Mouse (Mus musculus): ENCODE results near the gene Tex47. TPM values are rescaled to one million over a fixed set of nuclear protein-coding genes. Genes with fewer than 3 reads are reported as not detected.

The Tex47 gene
- not detected in 2 replicates for polyA plus RNA-seq (2012; ENCODE audit: insufficient read depth, insufficient read length, missing spikeins)

DNA sequence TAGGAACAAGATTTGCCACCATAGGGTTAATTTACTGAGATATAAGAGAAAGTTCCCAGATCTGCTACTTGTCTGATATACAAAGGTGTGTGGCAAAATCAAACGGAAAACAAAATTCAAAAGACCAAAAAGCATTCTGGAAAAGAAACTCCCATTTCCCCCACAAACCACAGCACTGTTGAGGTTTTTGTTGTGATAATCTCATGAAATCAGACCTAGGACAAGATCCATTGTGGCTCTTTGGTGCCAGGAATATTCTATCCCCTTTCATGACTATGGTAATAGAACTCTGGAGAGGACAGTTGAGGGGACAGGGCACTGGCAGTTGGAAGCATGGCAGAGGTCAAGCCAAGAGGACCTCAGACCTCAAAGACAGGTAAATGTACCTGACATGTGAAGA is at the start of gene Tex47:
Tex47 (plus strand) TSS at position 301 of the 400 bp plus-strand sequence.
- no peak within 1 kb of the TSS for H3K27ac ChIP-seq (replicated peaks; ENCODE audit: low read depth, low read length)
- no peaks in the 10 kb centered on the region for H3K4me1 ChIP-seq (ENCODE audit: control insufficient read depth, insufficient read depth, insufficient read length, low read length)
- H3K4me3 ChIP-seq (ENCODE audit: insufficient read depth, low read depth, low read length): no peak within 1 kb of the TSS

DNA sequence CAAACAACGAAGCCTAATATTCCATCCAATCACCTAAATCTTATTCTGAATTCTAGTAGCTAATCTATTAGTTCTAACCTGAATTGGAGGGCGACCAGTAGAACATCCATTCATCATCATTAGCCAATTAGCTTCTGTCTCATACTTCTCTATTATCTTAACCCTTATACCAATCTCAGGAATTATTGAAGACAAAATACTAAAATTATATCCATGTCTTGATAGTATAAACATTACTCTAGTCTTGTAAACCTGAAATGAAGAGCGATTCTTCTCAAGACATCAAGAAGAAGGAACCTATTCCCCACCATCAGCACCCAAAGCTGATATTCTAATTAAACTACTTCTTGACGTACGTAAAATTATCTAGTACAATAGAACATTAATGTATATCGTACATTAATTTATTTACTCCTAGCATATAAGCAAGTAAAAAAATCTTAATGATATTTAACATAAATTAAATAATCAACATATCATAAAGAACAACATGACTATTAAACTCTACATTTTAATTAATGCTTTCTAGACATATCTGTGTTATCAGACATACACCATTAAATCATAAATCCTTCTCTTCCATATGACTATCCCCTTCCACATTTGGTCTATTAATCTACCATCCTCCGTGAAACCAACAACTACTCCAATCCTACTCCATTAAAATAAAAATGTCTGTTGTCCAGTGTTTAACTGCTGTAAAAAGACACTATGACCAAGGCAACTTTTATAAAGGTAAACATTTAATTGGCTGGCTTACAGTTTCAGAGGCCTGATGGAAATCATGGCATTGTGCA is 27.1 kb upstream of the Tex47 start:
- Histone ChIP-seq H3K4me3 (ENCODE audit: insufficient read depth, low read depth, low read length) (no peak overlapping the region), H3K27ac (replicated peaks; ENCODE audit: low read depth, low read length) (no peak overlapping the region), H3K4me1 (ENCODE audit: control insufficient read depth, insufficient read depth, insufficient read length, low read length) (no peaks in the 10 kb centered on the region)

DNA sequence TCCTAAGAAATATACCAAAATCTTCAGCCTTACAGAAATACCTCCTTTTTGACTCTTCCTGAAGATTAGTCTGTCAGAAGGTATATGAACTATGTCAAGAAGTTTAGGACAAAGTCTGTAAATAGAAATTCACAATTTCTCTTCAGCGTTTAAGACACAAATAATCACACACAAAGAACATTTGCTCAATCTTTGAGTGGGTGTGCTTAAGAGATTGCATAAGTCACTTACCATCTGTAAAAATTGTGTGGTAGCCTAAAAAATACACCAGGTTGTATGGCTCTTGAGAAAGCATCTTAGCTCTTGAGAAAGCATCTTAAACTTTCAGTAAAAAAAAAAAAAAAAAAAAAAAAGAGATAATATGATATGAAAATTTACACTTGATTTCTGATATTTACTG is 19.6 kb upstream of the Tex47 start:
- Histone ChIP-seq H3K4me1 (ENCODE audit: control insufficient read depth, insufficient read depth, insufficient read length, low read length) (no peaks in the 10 kb centered on the region), H3K4me3 (ENCODE audit: insufficient read depth, low read depth, low read length) (no peak overlapping the region), H3K27ac (replicated peaks; ENCODE audit: low read depth, low read length) (no peak overlapping the region)

DNA sequence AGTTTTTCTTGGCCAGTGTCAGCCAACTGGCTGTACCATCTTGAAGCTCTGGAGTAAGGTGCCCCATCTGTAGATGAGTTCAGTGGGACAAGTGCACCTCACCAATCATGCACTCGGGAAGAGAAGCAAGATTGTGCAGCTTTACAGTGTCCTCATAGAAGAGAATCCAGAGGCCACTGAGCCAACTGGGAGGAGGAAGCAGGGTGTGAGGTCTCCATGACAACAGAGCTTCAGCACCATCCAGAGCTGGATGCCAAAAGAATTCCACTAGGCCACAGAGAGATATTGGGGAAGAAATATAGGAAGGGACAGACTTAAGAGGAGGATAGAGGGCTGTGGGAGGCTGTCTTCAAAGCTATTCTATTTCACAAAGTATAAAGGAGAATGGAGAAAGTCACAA is 950 bp upstream of the Tex47 start:
- H3K27ac ChIP-seq (replicated peaks; ENCODE audit: low read depth, low read length): no peak overlapping the region
- H3K4me1 ChIP-seq (ENCODE audit: control insufficient read depth, insufficient read depth, insufficient read length, low read length): no peaks in the 10 kb centered on the region
- H3K4me3 ChIP-seq (ENCODE audit: insufficient read depth, low read depth, low read length): no peak overlapping the region

DNA sequence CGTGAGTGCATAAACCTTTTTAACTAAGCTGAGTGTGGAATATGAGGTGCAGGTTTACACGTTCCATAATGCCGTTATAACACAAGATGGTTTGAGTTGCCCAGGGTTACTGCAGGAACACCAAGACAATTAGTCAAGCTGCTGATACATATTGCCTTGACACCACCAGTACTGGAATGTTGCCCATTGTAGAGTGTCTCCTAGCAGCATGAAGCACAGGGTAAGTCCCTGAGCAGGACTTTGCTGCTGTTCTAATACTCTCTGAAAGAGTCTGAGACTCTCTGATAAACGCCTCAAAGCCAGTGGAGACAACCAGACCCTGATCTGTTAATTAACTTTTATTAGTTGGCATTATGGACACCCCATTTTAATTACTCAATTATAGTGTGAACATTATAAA is 21.7 kb downstream of the Tex47 start:
- Histone ChIP-seq H3K4me1 (ENCODE audit: control insufficient read depth, insufficient read depth, insufficient read length, low read length) (no peaks in the 10 kb centered on the region), H3K4me3 (ENCODE audit: insufficient read depth, low read depth, low read length) (no peak overlapping the region), H3K27ac (replicated peaks; ENCODE audit: low read depth, low read length) (no peak overlapping the region)

DNA sequence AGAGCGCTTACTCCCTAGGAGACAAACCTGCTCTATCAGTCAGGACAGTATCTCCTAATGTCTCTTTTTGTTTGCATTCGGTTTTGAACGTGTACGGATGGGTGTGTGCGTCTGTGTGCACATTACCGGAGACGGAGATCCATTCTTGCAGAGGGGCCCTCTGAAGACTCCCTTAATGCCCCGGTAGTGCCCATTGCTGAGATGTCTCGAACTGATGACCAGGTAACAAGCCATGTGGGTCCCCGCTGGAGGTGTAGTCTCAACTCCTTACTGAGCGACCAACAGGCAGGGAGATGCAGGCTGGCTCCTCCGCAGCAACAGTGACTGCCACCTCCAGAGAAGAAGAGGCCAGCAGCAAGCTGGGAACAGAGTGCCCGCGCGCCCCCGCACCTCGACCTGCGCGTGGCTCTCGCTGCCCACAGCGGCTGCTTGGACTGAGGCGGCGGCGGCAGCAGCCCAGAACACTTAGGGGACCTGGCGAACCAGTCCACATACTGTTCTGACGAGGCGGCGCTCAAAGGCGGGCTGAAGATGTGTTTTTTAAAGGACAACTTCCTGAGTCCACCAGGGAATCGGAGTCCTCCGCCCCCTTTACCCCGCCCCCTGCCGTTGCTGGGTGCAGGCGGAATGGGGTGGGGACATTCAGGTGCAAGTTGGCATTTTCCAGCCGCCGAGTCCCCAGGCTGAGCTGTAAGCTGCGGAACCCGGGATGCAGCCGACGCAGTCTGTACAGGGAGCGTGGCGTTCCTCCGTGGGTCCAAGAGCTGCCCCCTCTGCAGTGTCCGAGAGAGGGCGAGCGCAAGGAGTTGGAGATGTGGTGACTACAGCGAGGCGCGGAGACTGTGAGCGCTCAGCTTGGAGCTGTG is 40.5 kb downstream of the Tex47 start, which contains the start of gene Zfp804b:
Zfp804b (minus strand) TSS at position 612 of the 866 bp plus-strand sequence.
- H3K4me3 ChIP-seq (ENCODE audit: insufficient read depth, low read depth, low read length): peak within 1 kb of the TSS; percentile 26
- H3K27ac ChIP-seq (replicated peaks; ENCODE audit: low read depth, low read length): no peak within 1 kb of the TSS
- no peaks in the 10 kb centered on the region for H3K4me1 ChIP-seq (ENCODE audit: control insufficient read depth, insufficient read depth, insufficient read length, low read length)

DNA sequence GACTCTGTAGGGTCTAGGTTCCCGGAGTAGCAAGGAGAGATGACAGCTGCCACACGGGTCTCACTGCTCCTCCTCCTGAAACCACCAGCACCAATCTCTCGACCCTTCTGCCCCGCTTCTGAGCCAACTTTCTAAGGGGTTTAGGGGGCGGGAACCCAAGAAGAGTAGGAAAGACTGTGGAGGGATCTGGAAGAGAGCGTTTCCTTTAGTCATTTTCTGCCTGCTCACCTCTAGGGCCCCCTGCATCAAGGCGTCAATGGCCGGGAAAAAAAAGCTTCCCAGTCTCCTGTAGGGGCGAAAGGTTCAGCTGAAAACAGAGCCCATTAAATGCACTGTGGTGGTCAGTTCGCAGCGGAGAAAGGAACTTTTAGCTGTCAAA is 41.1 kb downstream of the Tex47 start:
- Histone ChIP-seq H3K4me1 (ENCODE audit: control insufficient read depth, insufficient read depth, insufficient read length, low read length) (no peaks in the 10 kb centered on the region), H3K4me3 (ENCODE audit: insufficient read depth, low read depth, low read length) (peak overlapping the region; percentile 26), H3K27ac (replicated peaks; ENCODE audit: low read depth, low read length) (no peak overlapping the region)

Other genes with a start within 250 kb of the Tex47 start
- gene Zfp804b, start 40.6 kb downstream of the Tex47 start, polyA plus RNA-seq (2012; ENCODE audit: insufficient read depth, insufficient read length, missing spikeins): not detected in 2 replicates